14 mouse cellular contexts compared by ENCODE assay signal in the genomic region with DNA sequence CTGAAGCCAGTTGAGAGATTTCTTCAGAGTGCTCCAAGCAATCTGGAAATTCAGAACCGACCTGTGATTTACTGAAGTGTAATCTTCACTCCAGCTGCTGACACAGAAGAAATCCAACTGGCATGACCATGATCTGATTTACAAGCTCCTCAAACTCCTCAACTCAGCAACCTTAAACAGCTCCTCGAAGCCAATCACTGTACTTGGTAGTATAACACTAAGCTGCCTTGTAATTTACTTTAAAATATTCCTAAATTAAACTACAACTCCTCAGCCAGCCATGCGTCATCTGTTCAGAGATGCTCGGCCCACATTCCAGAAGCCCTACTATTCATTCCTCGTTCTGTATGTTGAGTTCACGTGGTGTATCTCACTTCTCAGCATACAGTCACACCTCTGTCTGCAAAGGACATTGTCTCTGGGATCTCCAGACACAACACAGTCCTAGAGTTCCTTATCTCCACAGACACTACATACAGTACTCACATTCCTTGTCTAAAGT.
"Had no signal": no experiment of that assay in that cellular context is flagged by ENCODE, and none has a peak within 500 bp of the region (broad histone marks: within the 10 kb centered on the region; RNA-seq: fewer than 3 reads in every experiment).

No protein-coding gene starts in this region.

- H3K4me3 ChIP-seq: kidney, embryonic 15.5 days; limb, embryonic 12.5 days; liver, embryonic 13.5 days; lung, embryonic 15.5 days; megakaryocyte, embryonic 14.5 days; midbrain, embryonic 12.5 days had no signal

- DNase-seq: kidney, adult 2 months; kidney, postnatal 14 days; liver; liver, embryonic 13.5 days; liver, postnatal 0 days; lung, postnatal 14 days; spleen, adult 18-20 months; thymus, postnatal 36 days had no signal

- H3K4me1 ChIP-seq: kidney, embryonic 15.5 days; limb, embryonic 12.5 days; liver, embryonic 13.5 days; midbrain, embryonic 12.5 days had no signal

- H3K36me3 ChIP-seq: kidney, embryonic 15.5 days; limb, embryonic 12.5 days; liver, embryonic 13.5 days; lung, embryonic 15.5 days; midbrain, embryonic 12.5 days had no signal

- H3K4me2 ChIP-seq: kidney, embryonic 15.5 days; limb, embryonic 12.5 days; liver, embryonic 13.5 days; lung, embryonic 15.5 days; midbrain, embryonic 12.5 days had no signal

- H3K27ac ChIP-seq: kidney, embryonic 15.5 days; limb, embryonic 12.5 days; liver, embryonic 13.5 days; lung, embryonic 15.5 days; macrophage; midbrain, embryonic 12.5 days had no signal

- H3K27me3 ChIP-seq: kidney, embryonic 15.5 days; limb, embryonic 12.5 days; liver, embryonic 13.5 days; lung, embryonic 15.5 days; midbrain, embryonic 12.5 days had no signal

- ATAC-seq: liver, postnatal 0 days had no signal

- H3K9me3 ChIP-seq: kidney, embryonic 15.5 days; liver, embryonic 13.5 days; lung, embryonic 15.5 days; midbrain, embryonic 12.5 days had no signal

- H3K9ac ChIP-seq: kidney, embryonic 15.5 days; limb, embryonic 12.5 days; liver, embryonic 13.5 days; liver, postnatal 0 days; lung, embryonic 15.5 days; midbrain, embryonic 12.5 days had no signal
